Mouse (Mus musculus) hindbrain, postnatal 0 days (tissue): ENCODE data around the gene Atxn2. TPM values are rescaled to one million over a fixed set of nuclear protein-coding genes. Genes with fewer than 3 reads are reported as not detected.
A peak's percentile ranks its signal among the peaks of the same experiment; 100 is the strongest.

Source experiments
- ATAC-seq: fragments of 200-750 bp; cut with Nextera tagmentation; 2 replicates; pipeline ENCODE4 v1.8.0; 2017; ENCODE audit warnings: mild to moderate bottlenecking, moderate TSS enrichment, moderate library complexity
- DNase-seq: peaks from one replicate; pipeline ENCODE4 v3.0.0-alpha.2; 2015; ENCODE audit warnings: low spot score
- H3K27ac ChIP-seq: fragments of 300-500 bp; sonication (generic); 2 replicates; pipeline ENCODE4 v1.5.1; 2014; ENCODE audit warnings: mild to moderate bottlenecking
- H3K27me3 ChIP-seq: fragments of 300-500 bp; sonication (generic); 2 replicates; pipeline ENCODE4 v1.6.1; 2014; ENCODE audit warnings: low read length, mixed read lengths; ENCODE audit not compliant: insufficient read depth
- H3K36me3 ChIP-seq: fragments of 300-500 bp; sonication (generic); 2 replicates; pipeline ENCODE4 v1.6.1; 2014; ENCODE audit warnings: low read length, mixed read lengths; ENCODE audit not compliant: insufficient read depth
- H3K4me1 ChIP-seq: fragments of 300-500 bp; sonication (generic); 2 replicates; pipeline ENCODE4 v1.6.1; 2014; ENCODE audit warnings: antibody characterized with exemption, low read length, mixed read lengths; ENCODE audit not compliant: insufficient read depth
- H3K4me2 ChIP-seq: fragments of 300-500 bp; sonication (generic); 2 replicates; pipeline ENCODE4 v1.6.1; 2014; ENCODE audit warnings: low read depth, mild to moderate bottlenecking, low read length, moderate library complexity, mixed read lengths
- H3K4me3 ChIP-seq: fragments of 300-500 bp; sonication (generic); 2 replicates; pipeline ENCODE4 v1.5.1; 2014; ENCODE audit warnings: low read length
- H3K9ac ChIP-seq: fragments of 300-500 bp; sonication (generic); replicated peaks from 2 replicates; pipeline ENCODE4 v1.6.1; 2014; ENCODE audit warnings: mild to moderate bottlenecking, low read length, moderate library complexity, mixed read lengths
- H3K9me3 ChIP-seq: fragments of 300-500 bp; sonication (generic); 2 replicates; pipeline ENCODE4 v1.6.1; 2016; ENCODE audit warnings: low read length, mixed read lengths
- CTCF ChIP-seq: IDR thresholded peaks from 2 replicates; pipeline ENCODE4 v1.5.1; 2016; ENCODE audit warnings: antibody characterized with exemption, control low read depth, low read depth
- WGBS: fragments of 180-500 bp; shearing (Covaris S2); extraction: QIAGEN DNeasy Blood & Tissue Kit; methylation state at CpG from one replicate; pipeline ENCODE4 v1.1.7; 2014; 5-methylcytosine and 5-hydroxymethylcytosine counted together
- polyA plus RNA-seq: library from polyadenylated mRNA; unstranded; fragments of >200 nt; fragmentation: Nextera tagmentation; extraction: Ambion mirVana; gene quantifications from 2 replicates; pipeline ENCODE4 v1.2.1, GENCODE M21; 2015
- total RNA-seq: library from RNA; depleted of rRNA; stranded (reverse); fragments of >200 nt; gene quantifications from 2 replicates; pipeline ENCODE4 v1.2.3, GENCODE M21; 2014

Atxn2 gene
- total and polyA plus RNA-seq, 2 experiments from 2014 or later, result 83.5 to 118 TPM

DNA sequence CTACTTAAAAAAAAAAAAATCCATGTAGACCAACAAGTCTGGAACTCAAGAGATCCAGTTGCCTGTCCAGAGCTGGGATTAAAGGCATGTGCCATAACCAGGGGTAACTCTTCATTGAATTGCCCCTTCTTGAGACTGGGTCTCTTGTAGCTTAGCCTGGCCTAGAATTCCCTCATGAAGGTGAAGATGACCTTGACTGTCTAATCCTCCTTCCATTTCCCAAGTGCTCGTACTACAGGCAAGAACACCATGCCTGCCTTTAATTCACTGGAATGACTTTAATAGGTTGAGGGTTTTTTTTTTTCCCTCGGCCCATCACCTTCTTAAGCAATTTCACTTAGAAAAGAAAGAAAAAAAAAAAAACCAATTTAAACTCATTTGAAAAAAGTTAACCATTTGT lies 735 bp upstream of the Atxn2 start:
- Histone ChIP-seq H3K4me3 (peak overlapping the region; percentile 97; the same call in 1 of the 2 replicates), H3K9me3 (no peaks in the 10 kb centered on the region), H3K27ac (no peak overlapping the region), H3K9ac (no peak overlapping the region), H3K36me3 (no peaks in the 10 kb centered on the region), H3K27me3 (no peaks in the 10 kb centered on the region), H3K4me2 (peak overlapping the region; percentile 68), H3K4me1 (peaks cover 4% of the 10 kb centered on the region)
- DNase-seq (no peak), ATAC-seq (no peak)
- no peak for TF ChIP-seq CTCF
- WGBS, result 50% methylated on average over 2 of the region's 2 CpGs

DNA sequence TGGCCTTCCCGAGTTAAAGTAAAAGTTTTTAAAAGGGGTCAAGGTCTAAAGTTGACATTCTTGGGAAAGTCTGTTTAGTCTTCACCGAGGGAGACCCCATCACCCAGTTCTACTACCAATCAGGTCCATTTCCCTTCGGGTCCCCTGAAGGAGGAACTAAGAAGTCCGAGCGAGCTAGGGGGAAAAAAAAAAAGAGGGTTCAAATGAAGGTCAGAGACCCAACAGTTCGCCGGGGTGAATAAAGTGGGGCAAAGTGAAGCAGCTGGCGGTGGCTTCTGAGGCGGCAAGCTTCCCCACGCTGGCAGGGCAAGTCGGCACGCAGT lies 325 bp upstream of the Atxn2 start:
- no peaks in the 10 kb centered on the region for H3K27me3 ChIP-seq
- H3K4me1 ChIP-seq, result peaks cover 8% of the 10 kb centered on the region
- no peak for TF ChIP-seq CTCF
- DNase-seq (no peak), ATAC-seq (no peak)
- no peaks in the 10 kb centered on the region for H3K9me3 ChIP-seq
- H3K36me3 ChIP-seq, result no peaks in the 10 kb centered on the region
- H3K27ac ChIP-seq, result peak overlapping the region; percentile 98
- peak overlapping the region; percentile 95 for H3K9ac ChIP-seq
- peak overlapping the region; percentile 68 for H3K4me2 ChIP-seq
- under 1% methylated on average over 12 of the region's 12 CpGs for WGBS
- H3K4me3 ChIP-seq, result peak overlapping the region; percentile 97

DNA sequence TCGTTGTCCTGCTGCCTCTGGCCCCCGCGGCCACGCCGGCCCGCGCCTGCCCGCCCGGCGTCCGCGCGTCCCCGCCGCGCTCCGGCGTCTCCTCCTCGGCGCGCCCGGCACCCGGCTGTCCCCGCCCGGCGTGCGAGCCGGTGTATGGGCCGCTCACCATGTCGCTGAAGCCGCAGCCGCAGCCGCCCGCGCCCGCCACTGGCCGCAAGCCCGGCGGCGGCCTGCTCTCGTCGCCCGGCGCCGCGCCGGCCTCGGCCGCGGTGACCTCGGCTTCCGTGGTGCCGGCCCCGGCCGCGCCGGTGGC lies 743 bp downstream of the Atxn2 start:
- no peaks in the 10 kb centered on the region for H3K27me3 ChIP-seq
- H3K4me1 ChIP-seq, result peaks cover 11% of the 10 kb centered on the region
- WGBS, result 2% methylated on average over 13 of the region's 57 CpGs
- peak overlapping the region; percentile 97 for H3K4me3 ChIP-seq
- ATAC-seq (peak; percentile 58), DNase-seq (no peak)
- peak overlapping the region; percentile 98 for H3K27ac ChIP-seq
- H3K9ac ChIP-seq, result peak overlapping the region; percentile 95
- TF ChIP-seq CTCF, result no peak
- no peaks in the 10 kb centered on the region for H3K36me3 ChIP-seq
- peak overlapping the region; percentile 68 for H3K4me2 ChIP-seq
- H3K9me3 ChIP-seq, result no peaks in the 10 kb centered on the region

DNA sequence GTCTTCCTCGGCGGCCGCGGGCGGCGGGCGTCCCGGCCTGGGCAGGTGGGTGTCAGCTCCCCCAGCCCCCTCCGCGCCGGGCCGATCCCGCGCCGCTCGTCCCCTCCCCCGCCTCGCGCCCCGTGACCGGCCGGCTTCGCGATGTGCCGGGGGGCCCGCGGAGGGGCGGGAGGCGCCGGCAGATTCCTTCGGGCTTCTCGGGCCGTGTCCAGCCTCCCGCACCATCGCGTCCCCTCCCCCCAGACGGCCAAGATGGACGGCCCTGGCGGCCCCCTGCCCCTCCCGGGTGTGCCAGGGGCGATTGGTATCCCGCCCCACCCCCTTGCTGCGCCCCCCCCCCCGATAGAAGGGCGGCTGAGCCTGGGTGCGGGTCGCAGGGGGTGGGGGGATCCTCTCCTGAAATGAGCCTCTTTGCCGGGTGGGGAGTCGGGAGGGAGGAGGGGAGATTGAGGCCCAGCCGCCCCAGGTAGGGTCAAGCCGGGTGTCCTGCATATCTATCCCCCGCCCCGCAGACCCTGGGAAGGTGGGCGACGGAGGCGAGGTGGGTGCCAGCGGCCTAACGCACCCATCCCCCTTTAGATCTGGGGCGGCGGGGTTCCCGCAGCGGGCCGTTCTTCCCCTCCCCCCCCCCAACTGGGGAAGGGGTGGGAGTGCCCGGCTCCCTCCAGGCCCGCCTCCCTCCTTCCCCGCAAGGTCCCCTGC lies 1.2 kb downstream of the Atxn2 start:
- 4% methylated on average over 38 of the region's 66 CpGs for WGBS
- peak overlapping the region; percentile 68 for H3K4me2 ChIP-seq
- peak overlapping the region; percentile 95 for H3K9ac ChIP-seq
- H3K4me1 ChIP-seq, result peaks cover 11% of the 10 kb centered on the region
- DNase-seq (peak; percentile 63), ATAC-seq (peak; percentile 60)
- peak overlapping the region; percentile 97 for H3K4me3 ChIP-seq
- no peak for TF ChIP-seq CTCF
- H3K27ac ChIP-seq, result peak overlapping the region; percentile 98
- no peaks in the 10 kb centered on the region for H3K36me3 ChIP-seq
- no peaks in the 10 kb centered on the region for H3K27me3 ChIP-seq
- no peaks in the 10 kb centered on the region for H3K9me3 ChIP-seq

DNA sequence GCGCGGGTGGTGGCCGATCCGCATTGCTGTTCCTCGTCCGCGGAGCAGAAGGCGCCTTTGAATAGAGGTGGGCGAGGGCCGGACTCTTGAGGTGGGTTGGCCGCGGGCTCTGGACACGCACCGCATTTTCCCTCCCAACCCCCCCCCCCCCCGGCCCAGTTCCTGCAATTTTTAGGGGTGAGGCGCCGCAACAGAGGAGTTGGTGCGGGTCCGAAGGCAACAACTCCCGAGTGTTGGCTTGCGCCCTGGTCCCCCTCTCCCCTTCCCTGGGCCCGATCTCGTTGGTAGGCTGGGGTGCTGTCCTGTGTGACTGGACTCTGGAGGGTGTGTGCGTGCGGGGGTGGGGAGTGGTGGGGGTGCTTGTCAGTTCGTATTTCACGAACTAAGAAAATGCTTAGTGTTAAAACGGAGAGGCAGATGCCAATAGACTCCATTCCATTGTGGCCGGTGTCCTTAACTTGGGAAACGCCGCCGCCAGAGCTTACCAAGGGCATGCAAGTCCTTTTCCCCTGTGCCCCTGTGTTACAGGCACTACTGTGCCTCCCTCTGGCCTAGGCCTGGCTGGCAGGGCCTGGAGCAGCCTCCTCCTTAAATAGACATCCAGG lies 1.9 kb downstream of the Atxn2 start:
- no peaks in the 10 kb centered on the region for H3K9me3 ChIP-seq
- DNase-seq (peak; percentile 68), ATAC-seq (peak; percentile 40; the same call in 1 of the 2 replicates)
- under 1% methylated on average over 28 of the region's 32 CpGs for WGBS
- peaks cover 11% of the 10 kb centered on the region for H3K4me1 ChIP-seq
- H3K27ac ChIP-seq, result peak overlapping the region; percentile 98
- no peaks in the 10 kb centered on the region for H3K36me3 ChIP-seq
- H3K9ac ChIP-seq, result peak overlapping the region; percentile 95
- H3K27me3 ChIP-seq, result no peaks in the 10 kb centered on the region
- H3K4me3 ChIP-seq, result peak overlapping the region; percentile 97
- 0 out of 2 replicates have a peak, but pooled peaks have one; percentile 26 for TF ChIP-seq CTCF
- peak overlapping the region; percentile 68 for H3K4me2 ChIP-seq

DNA sequence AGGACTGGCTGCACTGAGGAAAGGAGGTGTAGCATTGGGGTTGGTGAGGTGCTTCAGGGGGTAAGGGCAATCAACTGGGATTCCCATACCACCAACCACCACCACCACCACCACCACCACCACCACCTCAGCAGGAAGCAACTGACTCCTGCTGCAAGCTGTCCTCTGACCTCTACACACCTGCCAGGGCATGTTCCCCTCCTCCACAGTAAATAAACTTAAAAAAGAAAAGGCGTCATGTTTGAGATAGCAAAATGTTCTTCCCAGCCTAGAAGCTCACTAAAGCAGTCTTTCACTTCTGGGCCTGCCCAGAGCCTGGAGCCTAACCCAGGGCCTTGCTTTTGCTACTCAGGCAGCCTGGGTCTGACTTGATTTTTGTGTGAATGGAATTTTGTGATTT lies 3.2 kb downstream of the Atxn2 start:
- ATAC-seq, result no peak
- no peaks in the 10 kb centered on the region for H3K27me3 ChIP-seq

DNA sequence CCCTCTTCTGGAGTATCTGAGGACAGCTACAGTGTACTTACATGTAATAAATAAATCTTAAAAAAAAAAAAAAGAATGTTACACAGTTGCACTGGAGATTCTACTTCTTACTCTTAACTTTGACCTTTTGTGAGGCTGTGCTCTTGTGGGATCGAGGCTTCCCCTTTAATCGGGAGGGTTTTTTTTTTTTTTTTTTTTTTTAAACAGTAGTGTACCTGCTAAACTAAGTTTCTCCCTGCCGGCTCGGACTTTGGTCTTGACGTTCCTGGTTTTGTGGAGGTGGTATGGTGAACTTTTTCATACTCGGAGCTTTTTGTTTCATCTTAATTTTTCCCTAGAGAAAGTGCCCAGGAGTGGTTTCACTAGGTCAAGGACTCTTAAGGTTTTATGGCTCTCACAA lies 3.8 kb downstream of the Atxn2 start:
- no peak for ATAC-seq
- WGBS, result 88% methylated on average over 6 of the region's 6 CpGs
- H3K4me2 ChIP-seq, result no peak overlapping the region

More for the DNA sequence above, 3.2 kb downstream of the Atxn2 start:
- Histone ChIP-seq H3K9ac (0 out of 2 replicates have a peak overlapping the region, but pooled peaks have one; percentile 22), H3K9me3 (no peaks in the 10 kb centered on the region), H3K4me1 (peaks cover 11% of the 10 kb centered on the region), H3K36me3 (no peaks in the 10 kb centered on the region; the same call in 1 of the 2 replicates), H3K27ac (no peak overlapping the region), H3K4me3 (no peak overlapping the region), H3K4me2 (peak overlapping the region; percentile 68; the same call in 1 of the 2 replicates)
- WGBS, result 84% methylated on average over 1 of the region's 1 CpGs
- no peak for TF ChIP-seq CTCF
- DNase-seq, result no peak

More for the DNA sequence above, 3.8 kb downstream of the Atxn2 start:
- Histone ChIP-seq H3K27me3 (no peaks in the 10 kb centered on the region), H3K36me3 (no peaks in the 10 kb centered on the region; the same call in 1 of the 2 replicates), H3K4me3 (no peak overlapping the region), H3K9me3 (no peaks in the 10 kb centered on the region), H3K4me1 (peaks cover 13% of the 10 kb centered on the region), H3K9ac (no peak overlapping the region), H3K27ac (no peak overlapping the region)
- no peak for DNase-seq
- TF ChIP-seq CTCF, result no peak
